Mouse (Mus musculus) midbrain, embryonic 13.5 days (tissue): ENCODE data around the gene Brca1. TPM values are rescaled to one million over a fixed set of nuclear protein-coding genes. Genes with fewer than 3 reads are reported as not detected.
"Not testable (repeated sequence)": the region's sequence is repeated elsewhere in the genome, so short reads cannot be mapped to it uniquely, and the experiment has no call there.

Experiments used
- ATAC-seq: fragments of 200-750 bp; cut with Nextera tagmentation; 2 replicates; pipeline ENCODE4 v1.8.0; 2017; ENCODE audit warnings: mild to moderate bottlenecking, moderate TSS enrichment, moderate library complexity
- H3K27ac ChIP-seq: fragments of 300-500 bp; sonication (generic); 2 replicates; pipeline ENCODE4 v1.5.1; 2015; ENCODE audit warnings: inconsistent platforms, mild to moderate bottlenecking, moderate library complexity
- H3K27me3 ChIP-seq: fragments of 300-500 bp; sonication (generic); 2 replicates; pipeline ENCODE4 v1.6.1; 2015; ENCODE audit warnings: mild to moderate bottlenecking, inconsistent platforms
- H3K36me3 ChIP-seq: fragments of 300-500 bp; sonication (generic); 2 replicates; pipeline ENCODE4 v1.6.1; 2015; ENCODE audit warnings: mild to moderate bottlenecking, inconsistent platforms
- H3K4me1 ChIP-seq: fragments of 300-500 bp; sonication (generic); replicated peaks from 2 replicates; pipeline ENCODE4 v1.6.1; 2015; ENCODE audit warnings: inconsistent platforms
- H3K4me2 ChIP-seq: fragments of 300-500 bp; sonication (generic); replicated peaks from 2 replicates; pipeline ENCODE4 v1.6.1; 2015; ENCODE audit warnings: moderate library complexity, mild to moderate bottlenecking, inconsistent platforms
- H3K4me3 ChIP-seq: fragments of 300-500 bp; sonication (generic); replicated peaks from 2 replicates; pipeline ENCODE4 v1.5.1; 2015; ENCODE audit warnings: mild to moderate bottlenecking, inconsistent platforms
- H3K9ac ChIP-seq: fragments of 300-500 bp; sonication (generic); replicated peaks from 2 replicates; pipeline ENCODE4 v1.6.1; 2015; ENCODE audit warnings: mild to moderate bottlenecking, inconsistent platforms
- H3K9me3 ChIP-seq: fragments of 300-500 bp; sonication (generic); 2 replicates; pipeline ENCODE4 v1.6.1; 2016; ENCODE audit warnings: mild to moderate bottlenecking, inconsistent platforms
- WGBS: fragments of 180-500 bp; shearing (Covaris S2); methylation state at CpG from one replicate; pipeline ENCODE4 v1.1.7; 2015; 5-methylcytosine and 5-hydroxymethylcytosine counted together
- polyA plus RNA-seq: library from polyadenylated mRNA; unstranded; fragments of >200 nt; fragmentation: Nextera tagmentation; extraction: Ambion mirVana; gene quantifications from 2 replicates; pipeline ENCODE4 v1.2.1, GENCODE M21; 2015

Gene Brca1
- polyA plus RNA-seq, 1 experiment from 2014 or later: 4.7 TPM

- Histone ChIP-seq H3K4me2 (no peak overlapping the region), H3K27ac (no peak overlapping the region), H3K9me3 (no peaks in the 10 kb centered on the region), H3K9ac (no peak overlapping the region), H3K4me1 (peaks cover 17% of the 10 kb centered on the region), H3K27me3 (no peaks in the 10 kb centered on the region), H3K4me3 (no peak overlapping the region), H3K36me3 (peaks cover 58% of the 10 kb centered on the region)
- ATAC-seq: no peak
- WGBS: 94% methylated on average over 9 of the region's 9 CpGs
Observed at GRCm38 (mm10) chr11:101457631-101458030, 94.1 kb downstream of the Brca1 start.

DNA sequence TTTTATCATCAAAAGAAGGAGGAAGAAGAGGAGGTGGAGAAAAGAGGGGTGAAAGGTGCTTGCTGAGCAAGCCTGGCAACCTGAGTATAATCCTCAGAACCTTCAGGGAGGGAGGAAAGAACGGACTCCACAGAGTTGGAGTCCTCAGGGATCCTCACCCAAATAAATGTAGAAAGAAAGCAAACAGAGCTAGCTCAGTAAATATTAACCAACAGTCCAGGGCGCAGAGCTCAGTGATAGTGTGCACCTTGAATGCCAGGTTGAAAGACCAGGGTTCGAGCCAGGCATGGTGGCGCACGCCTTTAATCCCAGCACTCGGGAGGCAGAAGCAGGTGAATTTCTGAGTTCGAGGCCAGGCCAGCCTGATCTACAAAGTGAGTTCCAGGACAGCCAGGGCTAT is 96.1 kb downstream of the Brca1 start:
- H3K36me3 ChIP-seq: peaks cover 38% of the 10 kb centered on the region
- H3K4me1 ChIP-seq: 0 out of 2 replicates have a peak, but pooled peaks cover 8% of the 10 kb centered on the region
- no peaks in the 10 kb centered on the region for H3K9me3 ChIP-seq
- no peak overlapping the region for H3K4me2 ChIP-seq
- no peak overlapping the region for H3K9ac ChIP-seq
- H3K4me3 ChIP-seq: no peak overlapping the region
- H3K27ac ChIP-seq: no peak overlapping the region
- no peaks in the 10 kb centered on the region for H3K27me3 ChIP-seq
- ATAC-seq: no peak
- 83% methylated on average over 7 of the region's 7 CpGs for WGBS

GRCm38 (mm10) chr11:101454702-101455101 is 97.1 kb downstream of the Brca1 start:
- no peak; the same call in 1 of the 2 replicates for ATAC-seq
- no peaks in the 10 kb centered on the region for H3K9me3 ChIP-seq
- peaks cover 28% of the 10 kb centered on the region for H3K36me3 ChIP-seq
- H3K27ac ChIP-seq: no peak overlapping the region
- H3K4me1 ChIP-seq: 0 out of 2 replicates have a peak, but pooled peaks cover 5% of the 10 kb centered on the region
- no peak overlapping the region for H3K4me2 ChIP-seq
- H3K27me3 ChIP-seq: no peaks in the 10 kb centered on the region
- WGBS: 41% methylated on average over 6 of the region's 6 CpGs
- H3K9ac ChIP-seq: no peak overlapping the region
- no peak overlapping the region for H3K4me3 ChIP-seq

DNA sequence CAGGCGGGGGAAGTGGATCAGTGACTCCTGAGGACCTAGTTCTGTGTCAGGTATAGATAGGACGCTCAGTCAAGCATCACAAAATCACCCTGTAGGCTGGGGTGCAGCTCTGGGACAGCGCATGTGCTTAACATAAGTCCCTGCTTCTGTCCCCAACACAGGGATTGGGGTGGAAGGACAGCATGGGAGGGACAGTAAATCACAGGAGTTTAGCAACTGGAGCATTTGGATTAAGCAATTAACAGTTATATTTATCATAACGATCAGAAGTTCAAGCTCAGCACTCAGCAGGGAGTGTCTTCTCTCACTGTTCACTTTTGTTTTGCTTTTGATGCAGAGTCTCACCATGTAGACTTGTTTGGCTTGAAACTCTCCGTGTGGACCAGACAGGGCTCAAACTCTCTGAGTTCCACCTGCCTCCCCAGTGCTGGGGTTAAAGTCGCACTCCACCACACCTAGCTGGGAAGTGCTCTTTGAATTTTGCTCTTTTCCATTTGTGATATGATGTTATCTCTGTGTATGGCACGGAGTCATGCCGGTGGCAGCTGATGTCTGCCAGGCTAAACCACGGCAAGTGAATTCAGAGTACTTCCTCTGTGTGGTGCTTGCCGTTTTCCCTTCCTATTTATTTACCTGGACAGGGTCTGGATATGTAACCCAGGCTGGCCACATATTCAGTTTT is 99.5 kb downstream of the Brca1 start:
- H3K36me3 ChIP-seq: peaks cover 4% of the 10 kb centered on the region
- 78% methylated on average over 10 of the region's 10 CpGs for WGBS

GRCm38 (mm10) chr11:101451536-101451935 is 100.2 kb downstream of the Brca1 start:
- no peak overlapping the region for H3K9ac ChIP-seq
- ATAC-seq: no peak
- H3K4me3 ChIP-seq: no peak overlapping the region
- H3K27me3 ChIP-seq: no peaks in the 10 kb centered on the region
- no peaks in the 10 kb centered on the region for H3K9me3 ChIP-seq
- H3K27ac ChIP-seq: no peak overlapping the region
- H3K4me1 ChIP-seq: 0 out of 2 replicates have a peak, but pooled peaks cover 5% of the 10 kb centered on the region
- no peak overlapping the region for H3K4me2 ChIP-seq
- WGBS: 95% methylated on average over 10 of the region's 10 CpGs
- peaks cover 3% of the 10 kb centered on the region; the same call in 1 of the 2 replicates for H3K36me3 ChIP-seq

More for the DNA sequence above, 99.5 kb downstream of the Brca1 start:
- Histone ChIP-seq H3K9ac (no peak overlapping the region), H3K9me3 (no peaks in the 10 kb centered on the region), H3K4me2 (no peak overlapping the region), H3K27ac (no peak overlapping the region), H3K4me3 (no peak overlapping the region), H3K4me1 (0 out of 2 replicates have a peak, but pooled peaks cover 5% of the 10 kb centered on the region), H3K27me3 (no peaks in the 10 kb centered on the region)
- ATAC-seq: no peak

- Histone ChIP-seq H3K27ac (no peak overlapping the region), H3K36me3 (peaks cover 10% of the 10 kb centered on the region), H3K4me3 (no peak overlapping the region), H3K9ac (no peak overlapping the region), H3K27me3 (no peaks in the 10 kb centered on the region), H3K9me3 (no peaks in the 10 kb centered on the region), H3K4me1 (0 out of 2 replicates have a peak, but pooled peaks cover 5% of the 10 kb centered on the region), H3K4me2 (no peak overlapping the region)
- no peak for ATAC-seq
- WGBS: 86% methylated on average over 3 of the region's 3 CpGs
Observed at GRCm38 (mm10) chr11:101450394-101450793, 101.4 kb downstream of the Brca1 start.

GRCm38 (mm10) chr11:101449596-101449995 is 102.2 kb downstream of the Brca1 start:
- not testable (repeated sequence) for H3K9me3 ChIP-seq, ATAC-seq, H3K27me3 ChIP-seq, H3K9ac ChIP-seq, H3K4me1 ChIP-seq, H3K4me2 ChIP-seq, H3K4me3 ChIP-seq, H3K27ac ChIP-seq
- H3K36me3 ChIP-seq: peaks cover 16% of the 10 kb centered on the region
- 92% methylated on average over 4 of the region's 4 CpGs for WGBS

GRCm38 (mm10) chr11:101448899-101449298 is 102.9 kb downstream of the Brca1 start:
- H3K9ac ChIP-seq: no peak overlapping the region
- no peaks in the 10 kb centered on the region for H3K27me3 ChIP-seq
- H3K9me3 ChIP-seq: no peaks in the 10 kb centered on the region
- H3K4me1 ChIP-seq: peaks cover 12% of the 10 kb centered on the region
- ATAC-seq: no peak
- WGBS: 88% methylated on average over 4 of the region's 4 CpGs
- H3K27ac ChIP-seq: no peak overlapping the region
- peaks cover 23% of the 10 kb centered on the region for H3K36me3 ChIP-seq
- no peak overlapping the region for H3K4me3 ChIP-seq
- H3K4me2 ChIP-seq: no peak overlapping the region

GRCm38 (mm10) chr11:101448274-101448746 is 103.4 kb downstream of the Brca1 start, which contains the start of gene Ifi35:
TSS of gene Ifi35 (plus strand) at chr11:101448407.
- peaks cover 18% of the 10 kb centered on the region for H3K4me1 ChIP-seq
- H3K4me2 ChIP-seq: 0 out of 2 replicates have a peak within 1 kb of the TSS, but pooled peaks have one; percentile 5
- H3K27ac ChIP-seq: no peak within 1 kb of the TSS
- 46% methylated on average over 10 of the region's 10 CpGs for WGBS
- no peak within 1 kb of the TSS for H3K9ac ChIP-seq
- H3K36me3 ChIP-seq: peaks cover 29% of the 10 kb centered on the region
- no peak within 1 kb of the TSS for H3K4me3 ChIP-seq
- no peaks in the 10 kb centered on the region for H3K27me3 ChIP-seq
- H3K9me3 ChIP-seq: no peaks in the 10 kb centered on the region
- ATAC-seq: no peak

DNA sequence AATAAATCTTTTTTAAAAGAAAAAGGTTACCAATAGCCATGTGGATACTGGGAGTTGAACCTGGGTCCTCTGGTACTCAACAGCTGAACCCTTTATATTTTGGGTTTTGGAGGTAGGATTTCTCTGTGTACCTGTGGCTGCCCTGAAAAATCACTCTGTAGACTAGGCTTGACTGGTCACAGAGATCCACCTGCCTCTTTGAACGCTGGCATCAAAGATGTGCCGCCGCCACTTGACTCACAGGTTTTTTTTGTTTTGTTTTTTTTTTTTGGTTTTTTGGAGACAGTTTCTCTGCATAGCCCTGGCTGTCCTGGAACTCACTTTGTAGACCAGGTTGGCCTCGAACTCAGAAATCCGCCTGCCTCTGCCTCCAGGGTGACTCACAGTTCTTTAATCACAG is 104.0 kb downstream of the Brca1 start:
- peaks cover 23% of the 10 kb centered on the region for H3K4me1 ChIP-seq
- no peak overlapping the region for H3K9ac ChIP-seq
- peaks cover 30% of the 10 kb centered on the region for H3K36me3 ChIP-seq
- no peak overlapping the region for H3K27ac ChIP-seq
- no peaks in the 10 kb centered on the region for H3K27me3 ChIP-seq
- no peak overlapping the region for H3K4me2 ChIP-seq
- no peaks in the 10 kb centered on the region for H3K9me3 ChIP-seq
- 91% methylated on average over 5 of the region's 5 CpGs for WGBS
- no peak overlapping the region for H3K4me3 ChIP-seq
- ATAC-seq: no peak

DNA sequence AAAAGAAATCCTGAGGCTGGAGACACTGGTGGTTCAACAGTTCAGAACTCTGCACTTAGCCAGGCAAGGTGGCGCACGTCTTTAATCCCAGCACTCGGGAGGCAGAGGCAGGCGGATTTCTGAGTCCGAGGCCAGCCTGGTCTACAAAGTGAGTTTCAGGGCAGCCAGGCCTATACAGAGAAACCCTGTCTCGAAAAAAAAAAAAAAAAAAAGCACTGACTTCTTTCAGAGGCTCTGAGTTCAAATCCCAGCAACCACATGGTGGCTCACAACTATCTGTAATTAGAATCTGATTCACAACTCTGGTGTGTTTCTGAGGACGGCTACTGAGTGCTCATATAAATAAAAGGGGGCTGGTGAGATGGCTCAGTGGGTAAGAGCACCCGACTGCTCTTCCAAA is 104.9 kb downstream of the Brca1 start:
- not testable (repeated sequence) for H3K4me2 ChIP-seq, H3K4me3 ChIP-seq, ATAC-seq, H3K27me3 ChIP-seq, H3K27ac ChIP-seq, H3K9ac ChIP-seq, H3K9me3 ChIP-seq
- H3K36me3 ChIP-seq: peaks cover 30% of the 10 kb centered on the region
- WGBS: 89% methylated on average over 8 of the region's 8 CpGs
- peaks cover 23% of the 10 kb centered on the region for H3K4me1 ChIP-seq

DNA sequence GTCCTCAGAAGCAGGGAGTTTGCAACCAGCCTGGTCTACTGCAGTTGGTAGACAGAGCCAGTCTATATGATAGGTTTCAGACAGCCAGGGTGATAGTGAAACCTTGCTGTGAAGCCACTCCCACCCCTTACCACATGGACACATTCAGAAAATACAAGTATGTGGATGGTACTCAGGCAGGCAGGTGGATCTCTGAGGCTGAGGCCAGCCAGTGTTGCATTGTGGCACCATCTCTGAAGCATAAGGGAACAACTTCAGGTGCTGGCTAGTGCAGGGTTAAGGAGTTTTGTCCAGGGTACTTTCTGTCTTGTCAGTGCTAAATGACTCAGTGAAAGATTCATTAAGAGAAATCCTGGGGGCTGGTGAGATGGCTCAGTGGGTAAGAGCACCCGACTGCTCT is 105.4 kb downstream of the Brca1 start:
- no peak overlapping the region for H3K9ac ChIP-seq
- H3K27ac ChIP-seq: no peak overlapping the region
- 91% methylated on average over 1 of the region's 1 CpGs for WGBS
- H3K9me3 ChIP-seq: no peaks in the 10 kb centered on the region
- no peaks in the 10 kb centered on the region for H3K27me3 ChIP-seq
- no peak overlapping the region for H3K4me3 ChIP-seq
- H3K4me1 ChIP-seq: peaks cover 23% of the 10 kb centered on the region
- ATAC-seq: no peak
- peaks cover 30% of the 10 kb centered on the region for H3K36me3 ChIP-seq
- H3K4me2 ChIP-seq: no peak overlapping the region
